Mouse (Mus musculus): ENCODE data around the gene Cntf. TPM values are rescaled to one million over a fixed set of nuclear protein-coding genes. Genes with fewer than 3 reads are reported as not detected.

Gene Cntf
- polyA plus RNA-seq, 1 experiment from 2014 or later = 0.27 TPM

DNA sequence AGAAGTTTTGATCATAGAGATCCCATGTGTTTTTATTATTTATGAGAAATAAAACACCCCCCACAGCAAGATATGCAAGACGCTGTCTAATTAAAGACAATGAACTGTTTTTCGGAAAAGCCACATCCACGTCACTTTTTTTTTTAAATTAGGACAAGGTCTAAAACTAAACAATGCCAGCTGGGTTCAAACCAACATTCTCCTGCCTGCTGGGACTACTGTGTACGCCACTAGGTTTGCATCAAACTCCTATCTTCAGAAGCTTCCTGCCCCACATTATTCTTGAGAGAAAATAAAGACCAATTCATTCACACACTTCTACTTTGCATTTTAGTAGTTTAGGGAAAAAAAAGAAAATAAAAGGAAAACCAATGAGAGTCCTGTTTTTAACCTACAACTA lies 22.3 kb upstream of the Cntf start:
- 90% methylated on average over 4 of the region's 4 CpGs for WGBS
- DNase-seq (ENCODE audit: low spot score) (no peak), ATAC-seq (replicated peaks; ENCODE audit: low FRiP score) (no peak)
- Histone ChIP-seq H3K9ac (ENCODE audit: low read depth, low read length) (no peak overlapping the region), H3K27ac (ENCODE audit: low read depth, low read length) (no peak overlapping the region), H3K36me3 (ENCODE audit: control insufficient read depth, insufficient read depth, low read length) (no peaks in the 10 kb centered on the region), H3K4me3 (ENCODE audit: low read depth, low read length) (no peak overlapping the region), H3K4me1 (replicated peaks; ENCODE audit: control insufficient read depth, insufficient read depth, low read length) (peaks cover 3% of the 10 kb centered on the region; the same call in 1 of the 2 replicates), H3K4me2 (no peak overlapping the region), H3K9me3 (ENCODE audit: control insufficient read depth, low read length) (no peaks in the 10 kb centered on the region), H3K27me3 (replicated peaks; ENCODE audit: control insufficient read depth, insufficient read depth, low read length) (no peaks in the 10 kb centered on the region)

DNA sequence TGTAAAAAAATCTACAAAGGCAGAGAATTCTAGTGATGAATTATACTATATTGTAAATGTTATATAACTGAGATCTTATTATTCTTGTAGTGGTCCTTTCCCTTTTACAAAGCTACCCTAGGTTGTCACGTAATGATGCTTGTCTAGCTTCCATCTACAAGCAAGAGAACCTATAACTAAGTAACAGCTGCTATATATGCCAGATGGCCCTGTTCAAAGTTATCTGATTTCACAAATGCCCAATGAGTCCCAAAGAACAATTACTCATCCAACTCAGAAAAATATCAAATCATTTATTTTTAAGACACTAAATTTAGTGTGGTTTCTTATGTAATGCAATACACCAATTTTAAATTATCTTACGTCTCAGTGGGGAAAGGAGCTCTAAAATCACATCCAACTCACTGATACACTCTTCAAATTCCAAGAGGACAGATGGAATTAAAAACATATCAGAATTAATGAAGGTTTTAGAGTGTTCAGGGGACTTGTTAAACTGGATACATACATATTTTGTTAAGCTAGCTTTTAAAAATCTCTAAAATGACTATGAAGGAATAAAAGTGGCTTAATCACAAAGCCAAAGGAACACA lies 21.5 kb upstream of the Cntf start:
- WGBS = 91% methylated on average over 2 of the region's 2 CpGs
- Histone ChIP-seq H3K9ac (ENCODE audit: low read depth, low read length) (no peak overlapping the region), H3K27ac (ENCODE audit: low read depth, low read length) (no peak overlapping the region), H3K27me3 (replicated peaks; ENCODE audit: control insufficient read depth, insufficient read depth, low read length) (no peaks in the 10 kb centered on the region), H3K4me1 (replicated peaks; ENCODE audit: control insufficient read depth, insufficient read depth, low read length) (peaks cover 3% of the 10 kb centered on the region; the same call in 1 of the 2 replicates), H3K4me3 (ENCODE audit: low read depth, low read length) (no peak overlapping the region), H3K36me3 (ENCODE audit: control insufficient read depth, insufficient read depth, low read length) (no peaks in the 10 kb centered on the region), H3K4me2 (no peak overlapping the region), H3K9me3 (ENCODE audit: control insufficient read depth, low read length) (no peaks in the 10 kb centered on the region)
- DNase-seq (ENCODE audit: low spot score) = no peak
- no peak for ATAC-seq (replicated peaks; ENCODE audit: low FRiP score)

DNA sequence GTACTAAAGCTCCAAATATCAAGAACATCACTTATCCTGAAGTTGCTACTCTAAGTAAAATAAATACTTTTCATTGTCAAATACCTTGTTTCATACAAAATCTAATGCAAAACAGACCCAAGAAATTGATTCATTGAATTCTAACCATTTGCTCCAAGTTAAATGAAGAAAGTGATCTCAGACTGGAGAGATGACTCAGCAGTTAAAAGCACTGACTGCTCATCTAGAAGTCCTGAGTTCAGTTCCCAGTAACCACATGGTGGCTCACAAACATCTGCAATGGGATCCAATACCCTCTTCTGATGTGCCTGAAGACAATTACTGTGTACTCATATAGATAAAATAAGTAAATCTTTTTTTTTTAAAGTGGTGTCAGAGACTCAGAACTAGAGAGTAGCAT lies 15.0 kb upstream of the Cntf start:
- H3K27ac ChIP-seq (ENCODE audit: low read depth, low read length) = no peak overlapping the region
- no peak overlapping the region for H3K4me2 ChIP-seq
- no peak for DNase-seq (ENCODE audit: low spot score)
- no peaks in the 10 kb centered on the region; the same call in 1 of the 2 replicates for H3K4me1 ChIP-seq (replicated peaks; ENCODE audit: control insufficient read depth, insufficient read depth, low read length)
- no peaks in the 10 kb centered on the region for H3K27me3 ChIP-seq (replicated peaks; ENCODE audit: control insufficient read depth, insufficient read depth, low read length)
- H3K9me3 ChIP-seq (ENCODE audit: control insufficient read depth, low read length) = no peaks in the 10 kb centered on the region
- H3K9ac ChIP-seq (ENCODE audit: low read depth, low read length) = no peak overlapping the region
- H3K4me3 ChIP-seq (ENCODE audit: low read depth, low read length) = no peak overlapping the region
- H3K36me3 ChIP-seq (ENCODE audit: control insufficient read depth, insufficient read depth, low read length) = peaks cover 14% of the 10 kb centered on the region; the same call in 1 of the 2 replicates
- ATAC-seq (replicated peaks; ENCODE audit: low FRiP score) = no peak

DNA sequence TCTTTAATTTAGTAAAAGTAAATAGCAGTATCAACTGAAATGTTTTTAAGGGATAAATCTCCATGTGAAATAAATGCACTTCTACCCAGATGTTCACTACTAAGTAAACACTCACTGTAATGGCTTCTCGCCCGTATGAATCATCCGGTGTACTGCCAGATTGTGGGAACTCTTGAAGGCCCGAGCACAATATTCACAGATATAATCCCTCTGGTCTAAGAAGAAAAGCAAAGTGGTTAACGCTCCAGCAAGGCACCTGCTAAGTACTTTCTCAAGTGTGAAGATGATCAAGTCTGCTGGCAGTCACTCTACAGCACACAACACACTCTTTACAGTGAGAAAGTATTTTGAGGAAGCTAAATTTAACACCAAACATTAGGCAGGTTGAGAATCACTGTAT lies 5.5 kb upstream of the Cntf start:
- DNase-seq (ENCODE audit: low spot score) = no peak
- no peak overlapping the region for H3K9ac ChIP-seq (ENCODE audit: low read depth, low read length)
- H3K4me1 ChIP-seq (replicated peaks; ENCODE audit: control insufficient read depth, insufficient read depth, low read length) = no peaks in the 10 kb centered on the region
- 89% methylated on average over 5 of the region's 5 CpGs for WGBS
- no peak overlapping the region for H3K4me2 ChIP-seq
- no peaks in the 10 kb centered on the region for H3K9me3 ChIP-seq (ENCODE audit: control insufficient read depth, low read length)
- no peaks in the 10 kb centered on the region for H3K27me3 ChIP-seq (replicated peaks; ENCODE audit: control insufficient read depth, insufficient read depth, low read length)
- H3K36me3 ChIP-seq (ENCODE audit: control insufficient read depth, insufficient read depth, low read length) = peaks cover 27% of the 10 kb centered on the region
- H3K27ac ChIP-seq (ENCODE audit: low read depth, low read length) = no peak overlapping the region
- H3K4me3 ChIP-seq (ENCODE audit: low read depth, low read length) = no peak overlapping the region
- ATAC-seq (replicated peaks; ENCODE audit: low FRiP score) = no peak

DNA sequence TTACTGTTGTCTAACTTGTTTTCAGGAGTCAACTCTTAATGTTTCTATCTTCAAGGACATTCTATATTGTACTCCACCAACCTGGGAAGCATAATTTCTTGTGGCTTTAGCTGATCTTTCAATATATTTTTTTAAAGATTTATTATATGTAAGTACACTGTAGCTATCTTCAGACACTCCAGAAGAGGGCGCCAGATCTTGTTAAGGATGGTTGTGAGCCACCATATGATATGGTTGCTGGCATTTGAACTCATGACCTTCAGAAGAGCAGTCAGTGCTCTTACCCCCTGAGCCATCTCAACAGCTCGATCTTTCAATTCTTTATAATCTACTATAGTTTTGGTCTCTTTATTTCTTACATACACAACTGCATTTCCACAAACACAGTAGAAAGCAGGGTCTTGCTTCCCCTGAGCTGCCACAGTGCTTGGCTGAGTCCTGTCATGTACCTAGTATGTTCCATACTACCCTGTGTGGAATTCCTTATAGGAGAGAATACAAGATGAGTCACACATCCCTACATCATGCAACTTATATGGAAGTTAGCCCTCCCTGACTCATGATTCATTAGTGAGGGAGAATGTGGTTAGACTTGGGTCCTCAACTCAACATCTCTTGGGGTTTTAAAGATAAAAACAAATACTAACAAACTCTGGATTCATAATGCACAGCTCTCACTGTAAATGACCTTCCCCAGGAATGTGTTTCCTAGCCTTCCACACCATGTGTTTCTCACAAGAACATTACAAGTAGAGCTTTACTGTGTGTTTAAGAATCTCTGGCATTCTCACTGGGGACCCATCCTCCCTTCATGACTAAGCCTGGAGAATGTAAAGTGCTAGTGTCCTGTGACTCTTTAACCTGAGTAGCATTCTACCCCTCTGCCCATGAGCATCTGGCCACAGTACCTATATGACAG lies 3.0 kb downstream of the Cntf start:
- no peak overlapping the region for H3K27ac ChIP-seq (ENCODE audit: low read depth, low read length)
- peaks cover 9% of the 10 kb centered on the region for H3K36me3 ChIP-seq (ENCODE audit: control insufficient read depth, insufficient read depth, low read length)
- DNase-seq (ENCODE audit: low spot score) = no peak
- H3K9ac ChIP-seq (ENCODE audit: low read depth, low read length) = no peak overlapping the region
- WGBS = 58% methylated on average over 2 of the region's 2 CpGs
- no peaks in the 10 kb centered on the region for H3K4me1 ChIP-seq (replicated peaks; ENCODE audit: control insufficient read depth, insufficient read depth, low read length)
- H3K9me3 ChIP-seq (ENCODE audit: control insufficient read depth, low read length) = no peaks in the 10 kb centered on the region
- H3K27me3 ChIP-seq (replicated peaks; ENCODE audit: control insufficient read depth, insufficient read depth, low read length) = no peaks in the 10 kb centered on the region
- H3K4me3 ChIP-seq (ENCODE audit: low read depth, low read length) = no peak overlapping the region
- no peak overlapping the region for H3K4me2 ChIP-seq
- no peak for ATAC-seq (replicated peaks; ENCODE audit: low FRiP score)

DNA sequence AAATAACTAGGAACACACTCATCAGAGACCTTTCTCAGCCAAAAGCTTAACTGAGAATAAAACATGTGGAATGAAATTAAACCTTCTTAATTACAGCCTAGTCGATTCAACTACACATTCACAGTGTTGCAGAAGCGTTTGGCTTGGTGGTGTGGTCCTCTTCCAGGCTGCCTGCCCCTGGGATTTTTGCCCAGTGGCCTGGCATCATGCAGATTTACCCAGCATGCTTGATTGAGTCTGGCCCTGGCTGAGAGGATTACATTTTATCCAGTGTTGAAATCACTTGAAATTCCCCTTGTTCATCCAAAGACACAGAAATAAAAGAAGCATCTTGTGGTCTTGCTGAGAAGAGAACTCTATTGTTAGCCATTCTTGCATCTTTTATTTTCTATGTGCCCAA lies 5.8 kb downstream of the Cntf start:
- Histone ChIP-seq H3K4me2 (no peak overlapping the region), H3K4me3 (ENCODE audit: low read depth, low read length) (no peak overlapping the region), H3K9ac (ENCODE audit: low read depth, low read length) (no peak overlapping the region), H3K4me1 (replicated peaks; ENCODE audit: control insufficient read depth, insufficient read depth, low read length) (no peaks in the 10 kb centered on the region), H3K9me3 (ENCODE audit: control insufficient read depth, low read length) (no peaks in the 10 kb centered on the region), H3K27ac (ENCODE audit: low read depth, low read length) (no peak overlapping the region), H3K27me3 (replicated peaks; ENCODE audit: control insufficient read depth, insufficient read depth, low read length) (no peaks in the 10 kb centered on the region), H3K36me3 (ENCODE audit: control insufficient read depth, insufficient read depth, low read length) (peaks cover 6% of the 10 kb centered on the region)
- WGBS = 81% methylated on average over 2 of the region's 2 CpGs
- ATAC-seq (replicated peaks; ENCODE audit: low FRiP score) = no peak
- DNase-seq (ENCODE audit: low spot score) = no peak

DNA sequence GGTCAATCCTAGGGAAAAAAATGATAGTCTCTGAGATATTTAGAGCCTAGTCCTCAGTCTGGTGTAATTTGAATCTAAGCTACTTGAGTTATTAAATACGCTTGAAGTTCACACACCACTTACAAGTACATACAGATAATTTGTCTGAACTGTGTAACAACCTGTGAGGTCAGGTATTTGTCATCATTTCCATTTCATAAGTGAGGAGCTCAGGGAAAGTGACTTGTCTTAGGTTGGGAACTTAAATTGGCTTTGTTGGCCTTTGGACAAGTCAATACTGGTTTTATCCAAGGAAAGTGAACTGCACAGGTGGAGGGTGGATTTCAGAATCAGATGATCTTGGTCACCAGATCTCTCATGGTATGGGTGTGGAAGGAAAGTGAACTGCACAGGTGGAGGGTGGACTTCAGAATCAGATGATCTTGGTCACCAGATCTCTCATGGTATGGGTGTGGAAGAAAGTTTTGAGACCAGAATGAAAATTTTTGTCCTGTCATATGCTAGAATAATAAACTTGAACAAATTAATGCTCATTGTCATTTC lies 6.4 kb downstream of the Cntf start:
- H3K27me3 ChIP-seq (replicated peaks; ENCODE audit: control insufficient read depth, insufficient read depth, low read length) = no peaks in the 10 kb centered on the region
- no peaks in the 10 kb centered on the region for H3K4me1 ChIP-seq (replicated peaks; ENCODE audit: control insufficient read depth, insufficient read depth, low read length)
- H3K9me3 ChIP-seq (ENCODE audit: control insufficient read depth, low read length) = no peaks in the 10 kb centered on the region
- 64% methylated on average over 1 of the region's 1 CpGs for WGBS
- ATAC-seq (replicated peaks; ENCODE audit: low FRiP score) (no peak), DNase-seq (ENCODE audit: low spot score) (no peak)
- H3K36me3 ChIP-seq (ENCODE audit: control insufficient read depth, insufficient read depth, low read length) = peaks cover 4% of the 10 kb centered on the region
- H3K9ac ChIP-seq (ENCODE audit: low read depth, low read length) = no peak overlapping the region
- H3K27ac ChIP-seq (ENCODE audit: low read depth, low read length) = no peak overlapping the region
- H3K4me3 ChIP-seq (ENCODE audit: low read depth, low read length) = no peak overlapping the region
- H3K4me2 ChIP-seq = no peak overlapping the region

DNA sequence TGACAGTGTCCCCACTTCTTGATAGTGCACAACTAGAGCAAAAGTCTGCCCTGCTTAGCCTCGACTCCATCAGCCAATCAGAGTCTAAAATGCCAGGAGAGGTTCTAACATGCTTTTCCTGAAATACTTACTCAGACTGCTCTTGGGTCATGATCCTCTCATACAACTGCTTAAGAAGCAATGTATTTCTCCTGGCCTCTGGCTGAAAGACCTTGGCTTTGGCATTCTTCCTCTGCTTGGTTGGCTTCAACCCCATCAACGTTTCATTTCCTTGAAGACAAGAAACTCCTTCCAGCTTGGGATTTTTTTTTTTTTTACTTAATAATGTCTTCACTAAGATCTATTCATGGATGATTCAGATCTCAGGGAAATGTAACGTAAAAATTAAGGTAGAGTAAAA lies 9.1 kb downstream of the Cntf start:
- H3K27me3 ChIP-seq (replicated peaks; ENCODE audit: control insufficient read depth, insufficient read depth, low read length) = no peaks in the 10 kb centered on the region
- ATAC-seq (replicated peaks; ENCODE audit: low FRiP score) (no peak), DNase-seq (ENCODE audit: low spot score) (no peak)
- H3K27ac ChIP-seq (ENCODE audit: low read depth, low read length) = no peak overlapping the region
- no peak overlapping the region for H3K4me2 ChIP-seq
- no peaks in the 10 kb centered on the region for H3K36me3 ChIP-seq (ENCODE audit: control insufficient read depth, insufficient read depth, low read length)
- no peaks in the 10 kb centered on the region for H3K9me3 ChIP-seq (ENCODE audit: control insufficient read depth, low read length)
- no peak overlapping the region for H3K9ac ChIP-seq (ENCODE audit: low read depth, low read length)
- WGBS = 77% methylated on average over 3 of the region's 3 CpGs
- H3K4me3 ChIP-seq (ENCODE audit: low read depth, low read length) = no peak overlapping the region
- no peaks in the 10 kb centered on the region for H3K4me1 ChIP-seq (replicated peaks; ENCODE audit: control insufficient read depth, insufficient read depth, low read length)
